Mouse (Mus musculus) neutrophil, adult 5-6 weeks (primary cell): ENCODE data around the gene Fbxo39. TPM values are rescaled to one million over a fixed set of nuclear protein-coding genes. Genes with fewer than 3 reads are reported as not detected.
"Not testable (repeated sequence)": the region's sequence is repeated elsewhere in the genome, so short reads cannot be mapped to it uniquely, and the experiment has no call there.

Experiments
- ATAC-seq: fragments of 151-379, 151-347 bp; 2 replicates; pipeline ENCODE4 v1.8.0; 2017; ENCODE audit warnings: mild to moderate bottlenecking, moderate TSS enrichment; ENCODE audit not compliant: insufficient number of reproducible peaks, poor library complexity, low FRiP score, severe bottlenecking; ENCODE audit errors: extremely low read depth
- total RNA-seq: library from RNA; stranded (forward); fragments of 200-1000 nt; gene quantifications from 2 replicates; pipeline ENCODE4 v1.2.3, GENCODE M21; 2017

The Fbxo39 gene
- total RNA-seq, 1 experiment from 2014 or later, result 0.35 TPM

DNA sequence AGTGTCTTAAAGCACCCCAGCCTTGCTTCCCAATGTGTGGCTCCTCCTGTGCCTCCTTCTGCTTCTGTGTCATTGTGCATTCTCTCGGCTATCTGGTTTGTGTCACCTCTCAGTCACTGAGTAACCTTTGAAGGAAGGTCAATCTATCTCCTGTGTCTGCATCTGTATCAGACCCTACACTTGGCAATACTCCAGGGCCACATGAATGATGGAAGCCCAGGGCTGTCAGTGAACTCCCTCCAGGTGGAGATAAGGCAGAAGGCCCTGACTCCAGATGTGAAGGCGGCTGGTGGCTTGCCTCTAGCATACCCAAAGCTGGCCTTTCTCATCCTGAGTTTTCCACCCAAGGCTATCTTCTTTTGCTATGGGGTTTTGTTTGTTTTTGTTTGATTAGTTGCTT lies 5.3 kb upstream of the Fbxo39 start:
- no peak for ATAC-seq

DNA sequence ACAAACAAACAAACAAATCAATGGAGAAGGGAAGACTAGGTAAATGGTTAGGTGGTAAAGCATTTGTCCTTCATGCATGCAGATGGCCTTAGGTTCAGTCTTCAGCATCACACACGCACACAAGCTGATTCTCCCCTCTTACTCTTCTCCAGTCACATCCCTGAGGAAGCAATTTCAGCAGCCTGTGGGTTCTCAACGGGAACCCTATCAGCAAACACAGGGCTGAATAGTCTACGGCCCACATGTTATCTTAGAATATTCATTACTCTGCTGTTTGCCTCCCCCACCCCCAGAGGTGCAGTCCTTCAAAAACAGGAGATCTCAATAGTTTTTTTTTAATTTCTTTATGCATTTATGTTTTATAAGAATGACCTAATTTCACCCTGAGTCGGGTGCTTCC lies 3.8 kb upstream of the Fbxo39 start:
- ATAC-seq, result no peak

DNA sequence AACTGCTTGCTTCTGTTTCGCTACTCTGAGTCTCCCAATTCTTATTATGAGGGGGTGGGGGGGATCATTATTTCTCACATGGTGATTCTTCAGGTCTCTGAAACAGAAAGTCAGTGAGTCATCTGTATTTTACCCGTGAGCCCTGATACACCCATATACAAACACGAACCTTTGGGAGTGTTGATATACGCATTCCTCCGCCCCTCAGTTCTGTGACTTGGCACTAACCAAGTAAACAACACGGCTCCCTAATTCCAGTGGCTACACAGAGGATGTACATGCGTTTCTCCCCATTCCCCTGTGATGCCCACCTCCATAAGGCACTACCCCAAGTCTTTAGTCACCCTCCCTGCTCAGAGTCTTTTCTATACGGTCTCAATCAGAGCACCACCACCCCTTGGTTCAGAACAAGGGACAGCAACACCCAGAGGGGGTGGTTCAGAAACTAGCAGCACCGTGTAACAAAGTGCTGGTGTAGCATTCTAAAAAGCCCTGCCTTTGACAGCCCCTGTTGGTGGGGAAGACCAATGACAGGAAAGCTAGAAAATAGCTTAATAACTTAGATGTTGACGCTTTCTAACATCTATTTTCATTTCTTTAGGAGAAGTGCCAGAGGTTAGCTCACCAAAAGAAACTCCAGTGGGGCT lies 2.8 kb upstream of the Fbxo39 start:
- ATAC-seq, result no peak

DNA sequence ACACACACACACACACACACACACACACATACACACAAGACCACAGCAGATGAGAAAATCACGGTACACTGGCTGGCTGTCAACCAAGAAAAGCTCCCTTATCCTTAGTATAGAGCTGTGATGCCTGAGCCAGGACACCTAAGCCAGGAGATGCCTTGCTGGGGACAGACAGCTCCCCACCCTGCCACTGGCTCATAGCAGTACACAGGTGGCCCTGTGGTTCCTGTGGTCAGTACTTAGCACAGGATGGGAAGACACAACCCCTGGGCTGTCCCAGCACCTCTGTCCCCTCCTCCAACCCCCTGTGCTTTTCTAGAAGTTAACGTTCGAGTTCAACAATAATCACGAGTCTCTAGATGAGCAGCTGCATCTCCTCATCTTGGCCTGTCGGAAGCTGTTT lies 3.8 kb downstream of the Fbxo39 start:
- ATAC-seq, result no peak

DNA sequence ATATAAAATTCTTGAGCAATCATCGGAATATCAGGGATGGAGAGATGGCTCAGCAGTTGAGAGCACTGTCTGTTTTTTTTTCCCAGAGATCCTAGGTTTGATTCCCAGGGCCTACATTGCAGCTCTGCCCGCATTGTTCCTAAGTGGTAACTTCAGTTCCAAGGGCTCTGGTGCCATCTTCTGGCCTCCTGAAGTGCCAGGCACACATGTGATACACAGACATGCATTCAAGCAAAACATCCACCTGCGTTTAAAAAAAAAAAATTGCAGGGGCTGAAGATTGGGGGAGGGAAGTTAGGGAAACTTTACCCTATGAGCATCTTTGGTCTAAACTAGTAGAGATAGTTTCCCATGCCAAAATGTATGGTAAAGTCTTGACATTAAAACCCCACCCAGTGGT lies 10.2 kb downstream of the Fbxo39 start:
- ATAC-seq, result no peak

DNA sequence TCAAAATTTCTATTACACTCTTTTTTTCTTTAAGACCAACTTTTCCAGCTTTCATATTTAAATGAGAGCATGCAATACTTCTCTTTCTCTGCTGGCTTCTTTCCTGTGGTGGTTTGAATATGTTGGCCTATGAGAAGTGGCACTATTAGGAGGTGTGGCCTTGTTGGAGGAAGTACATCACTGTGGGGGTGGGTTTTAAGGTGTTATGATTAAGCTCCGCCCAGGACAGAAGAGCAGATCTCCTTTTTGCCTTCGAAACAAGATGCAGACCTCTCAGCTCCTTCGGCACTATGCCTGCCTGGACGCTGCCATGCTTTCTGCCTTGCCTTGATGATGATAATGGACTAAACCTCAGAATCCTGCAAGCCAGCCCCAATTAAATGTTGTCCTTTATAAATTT lies 11.5 kb downstream of the Fbxo39 start:
- no peak for ATAC-seq

DNA sequence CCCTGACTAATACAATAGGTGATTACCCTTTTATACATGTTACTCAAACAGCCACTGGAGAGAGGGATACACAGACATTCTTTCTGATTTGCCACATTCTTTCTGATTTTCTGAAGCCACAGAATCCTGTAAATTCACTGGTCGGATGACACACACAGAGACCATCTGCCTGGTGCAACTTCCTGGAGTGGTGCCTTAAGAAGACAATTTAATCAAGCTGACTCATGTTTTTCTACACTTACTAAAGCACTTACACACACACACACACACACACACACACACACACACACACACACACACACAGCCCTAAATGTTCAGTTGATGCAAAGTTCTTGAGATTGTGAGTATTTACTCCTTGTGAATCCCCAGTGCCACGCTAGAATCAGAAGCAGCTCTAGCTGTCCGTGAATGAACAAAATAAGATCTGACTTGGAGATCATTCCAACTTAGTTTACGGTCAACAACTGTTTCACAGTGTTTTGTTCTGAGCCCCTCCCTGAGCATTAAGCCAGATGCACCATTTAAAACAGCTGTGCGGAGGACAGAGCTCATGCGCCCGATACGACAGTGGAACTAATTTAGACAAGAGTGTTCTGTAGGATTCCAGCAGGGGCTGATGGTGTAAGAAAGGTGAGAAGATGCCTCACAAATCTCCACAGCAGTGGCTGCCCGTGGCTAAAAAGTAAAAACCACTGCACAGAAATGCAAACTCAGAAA lies 18.9 kb downstream of the Fbxo39 start:
- no peak for ATAC-seq

DNA sequence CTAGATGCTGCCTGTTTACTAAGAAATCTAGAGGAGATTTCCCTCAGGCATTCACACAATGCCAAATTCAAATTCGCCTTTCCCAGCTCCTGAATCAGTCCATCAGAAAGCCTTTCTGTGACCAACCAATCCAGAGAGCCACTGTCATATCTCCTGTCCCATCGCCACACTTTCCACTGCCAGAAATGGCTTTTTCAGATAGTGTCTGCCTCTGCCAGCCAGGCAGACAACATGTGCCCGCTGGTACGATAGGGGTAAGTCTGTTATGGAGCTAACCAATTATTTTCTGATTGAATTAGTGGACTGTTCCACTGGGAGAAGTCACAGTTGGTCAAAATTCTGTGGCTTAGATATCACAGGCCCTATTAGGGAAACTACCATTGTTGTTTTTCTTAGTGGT lies 20.4 kb downstream of the Fbxo39 start:
- ATAC-seq, result no peak

DNA sequence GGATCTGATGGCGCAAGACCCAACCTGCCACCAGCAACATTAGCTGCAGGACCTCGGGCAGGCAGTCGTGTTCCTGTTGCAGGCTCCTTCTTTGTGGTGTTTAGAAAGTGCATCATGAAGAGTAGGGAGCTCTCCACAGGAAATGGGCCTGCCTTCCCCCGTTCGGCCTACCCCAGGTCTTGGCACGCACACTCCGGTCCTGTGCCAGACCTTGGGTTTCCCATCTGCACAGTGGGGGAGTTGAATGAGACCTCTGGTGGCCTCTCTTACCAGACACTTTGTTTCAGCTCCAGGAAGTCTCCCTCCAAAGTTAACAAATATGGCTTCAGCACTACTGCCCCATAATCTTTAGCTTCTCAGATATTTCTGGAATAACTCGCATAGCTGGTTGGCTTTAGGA lies 22.5 kb downstream of the Fbxo39 start:
- no peak for ATAC-seq

DNA sequence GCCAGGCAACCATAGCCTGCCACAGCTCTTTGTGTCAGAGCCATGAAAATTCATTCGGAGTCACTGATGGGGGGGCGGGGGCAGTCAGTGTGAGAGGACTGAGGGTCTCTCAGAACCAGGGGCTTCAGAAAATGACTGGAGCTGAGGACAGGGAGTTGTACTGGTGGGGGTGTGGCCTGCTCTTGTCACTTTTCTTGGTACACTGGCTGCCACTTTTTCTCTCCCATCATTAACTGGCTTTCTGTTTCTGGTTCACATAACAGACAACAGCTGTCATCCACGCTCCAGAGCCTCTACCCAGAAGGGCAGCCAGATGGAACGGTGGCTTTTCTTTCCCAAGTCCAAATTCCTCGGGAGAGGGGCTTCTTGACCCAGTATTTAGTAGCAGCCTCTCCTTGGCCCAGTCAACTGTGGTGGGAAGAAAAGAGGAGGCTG lies 24.2 kb downstream of the Fbxo39 start:
- ATAC-seq, result no peak

DNA sequence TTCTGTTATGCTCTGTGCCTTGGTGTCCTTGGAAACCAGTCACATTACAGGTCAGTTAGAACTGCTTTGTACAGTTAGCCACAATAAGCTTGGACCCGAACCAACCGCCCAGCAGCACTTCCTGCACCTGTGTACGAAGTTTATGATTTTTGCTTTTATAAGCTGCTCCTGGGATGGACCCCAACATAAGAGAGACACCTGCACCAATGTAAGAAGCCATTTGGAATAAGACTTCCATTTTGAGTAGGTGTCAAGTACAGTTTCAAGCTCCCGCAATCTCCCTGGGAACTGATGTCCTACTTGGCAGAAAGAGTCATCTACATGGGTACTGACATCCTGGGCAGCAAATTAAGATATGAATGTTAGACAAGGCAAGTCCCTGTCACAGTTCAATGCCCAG lies 25.5 kb downstream of the Fbxo39 start:
- ATAC-seq, result no peak

DNA sequence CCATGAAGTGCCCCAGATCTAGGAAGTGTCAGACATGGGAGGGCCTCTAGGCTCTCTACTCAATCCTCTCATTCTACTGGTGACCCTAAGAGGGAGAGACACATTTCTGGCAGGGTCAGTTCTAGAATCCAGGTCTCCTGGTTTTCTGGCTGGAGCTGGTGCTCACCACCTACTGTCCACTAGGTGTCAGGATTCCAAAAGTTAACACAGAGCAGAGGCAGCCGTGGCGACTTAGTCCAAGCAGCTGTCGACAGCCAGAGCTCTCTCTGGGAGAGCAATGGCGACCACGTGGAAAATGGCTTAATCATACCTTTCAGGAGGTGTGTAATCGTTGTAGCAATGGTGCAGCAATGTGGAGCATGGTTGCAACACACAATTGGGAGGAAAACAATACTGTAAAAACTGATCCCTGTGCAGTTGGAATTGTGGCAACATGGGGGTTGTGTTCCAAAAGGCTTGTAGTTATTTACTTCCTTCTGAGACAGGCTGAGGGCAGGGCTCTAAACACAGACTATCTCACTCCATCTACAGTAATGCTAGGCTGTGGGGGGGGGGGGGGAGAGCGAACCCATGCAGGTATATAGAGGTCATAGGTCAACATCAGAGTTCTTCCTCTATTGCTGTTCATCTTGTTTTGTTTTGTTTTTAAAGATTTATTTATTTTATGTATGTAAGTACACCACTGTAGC lies 28.4 kb downstream of the Fbxo39 start:
- ATAC-seq, result peak; percentile 53; the same call in 1 of the 2 replicates

DNA sequence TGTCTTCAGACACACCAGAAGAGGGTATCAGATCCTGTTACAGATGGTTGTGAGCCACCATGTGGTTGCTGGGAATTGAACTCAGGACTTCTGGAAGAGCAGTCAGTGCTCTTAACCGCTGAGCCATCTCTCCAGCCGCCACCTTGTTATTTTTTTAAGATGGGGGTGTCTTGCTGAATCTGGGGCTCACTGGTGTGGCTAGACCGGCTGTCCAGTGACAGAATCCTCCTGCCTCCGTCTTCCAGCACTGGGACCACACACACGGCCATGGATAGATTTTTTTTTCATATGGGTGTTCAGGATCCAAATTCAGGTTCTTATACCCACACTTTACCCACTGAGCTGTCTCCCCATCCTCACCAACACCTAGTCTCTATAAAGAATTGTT lies 29.0 kb downstream of the Fbxo39 start:
- not testable (repeated sequence) for ATAC-seq

DNA sequence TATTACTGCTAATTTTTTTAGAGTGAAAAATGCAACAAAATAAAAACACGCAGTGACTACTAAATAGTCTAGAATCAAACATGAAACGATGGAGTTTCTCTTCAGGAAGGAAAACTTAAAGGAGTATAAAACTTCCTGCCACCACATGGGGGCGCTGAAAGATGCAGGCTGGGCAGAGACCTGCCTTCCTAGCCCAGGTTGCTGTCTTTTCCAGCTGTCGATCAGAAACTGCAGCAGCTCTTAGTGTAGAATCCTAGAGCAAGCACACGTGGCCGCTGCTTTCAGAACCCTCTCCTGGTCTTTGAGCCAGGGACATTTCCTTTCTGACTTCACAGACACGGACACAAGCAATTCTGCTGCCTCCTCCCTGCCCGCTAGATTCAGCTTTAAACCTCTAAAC lies 29.7 kb downstream of the Fbxo39 start:
- ATAC-seq, result no peak

DNA sequence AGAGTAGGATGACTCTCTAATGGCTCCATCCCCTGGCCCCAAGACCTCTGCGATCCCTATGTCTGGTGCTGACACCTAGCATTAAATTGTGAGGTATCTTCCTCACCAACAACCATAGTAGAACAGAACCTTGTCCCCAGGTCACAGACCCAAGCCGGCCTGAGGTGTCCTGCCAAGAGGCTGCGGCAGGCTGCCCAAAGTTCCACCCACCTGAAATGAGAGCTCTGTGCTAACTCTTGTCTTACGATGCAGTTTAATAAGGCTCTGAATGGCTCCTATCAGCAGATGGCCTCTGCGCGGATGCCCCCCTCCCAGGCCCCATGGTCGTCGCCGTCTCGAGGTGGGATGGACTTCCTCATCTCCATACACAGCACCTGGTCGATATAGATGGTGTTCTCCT lies 30.2 kb downstream of the Fbxo39 start:
- ATAC-seq, result no peak

DNA sequence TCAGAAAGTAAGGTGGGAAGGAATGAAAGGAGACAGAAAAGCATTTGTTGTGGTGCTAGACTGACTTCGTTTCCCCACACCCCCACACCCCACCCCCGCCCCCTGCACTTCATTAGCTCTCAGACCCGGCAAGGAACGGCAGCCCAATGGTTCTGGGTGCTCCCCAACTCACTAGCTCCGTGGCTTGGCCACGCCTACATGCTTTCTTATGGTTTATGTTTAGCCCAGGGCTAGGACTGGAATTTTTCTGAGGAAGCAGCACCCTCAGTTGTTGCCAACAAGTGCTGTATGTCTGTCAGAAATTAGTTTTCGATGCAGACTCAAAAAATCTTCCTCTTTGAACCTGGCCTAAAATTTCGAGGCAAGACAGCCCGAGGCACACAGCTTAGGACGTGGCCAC lies 34.3 kb downstream of the Fbxo39 start:
- ATAC-seq, result no peak

DNA sequence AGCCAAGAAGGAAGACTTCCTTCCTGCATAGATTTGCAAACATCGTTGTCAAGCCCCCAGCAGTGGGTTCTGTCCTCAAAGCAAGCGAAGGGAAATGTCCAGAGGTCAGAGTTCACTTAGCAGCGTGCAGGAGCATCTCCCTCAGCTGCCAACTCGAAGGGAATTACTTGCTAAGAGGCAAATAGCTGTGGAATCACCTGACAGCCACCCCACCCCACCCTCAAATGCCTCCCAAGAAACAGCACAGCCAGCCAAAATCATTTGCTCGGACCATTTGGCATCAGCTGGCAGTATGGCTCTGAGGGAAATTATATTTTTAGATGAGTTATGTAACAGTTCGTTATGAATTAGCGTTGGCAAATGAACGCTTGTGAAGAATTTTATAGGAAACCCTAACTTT lies 34.8 kb downstream of the Fbxo39 start:
- no peak for ATAC-seq

DNA sequence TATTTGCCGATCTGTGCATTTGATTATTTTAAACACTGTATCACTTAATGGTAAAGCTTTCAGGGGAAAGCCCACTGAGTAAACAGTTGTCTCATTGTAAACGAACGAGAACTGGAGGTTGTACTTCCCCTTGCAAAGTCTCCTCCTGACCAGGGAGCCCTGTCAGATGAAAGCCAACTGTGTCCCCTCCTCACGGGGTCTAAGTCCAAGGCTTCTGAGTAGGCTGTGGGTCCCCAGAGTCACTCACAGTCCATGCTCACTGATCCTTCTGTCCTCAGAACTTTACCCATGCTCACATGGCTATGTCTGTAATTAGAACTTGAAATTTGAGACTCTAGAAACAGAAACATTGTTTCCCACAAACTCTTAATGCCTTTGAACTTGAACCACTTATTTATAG lies 35.4 kb downstream of the Fbxo39 start:
- ATAC-seq, result no peak

DNA sequence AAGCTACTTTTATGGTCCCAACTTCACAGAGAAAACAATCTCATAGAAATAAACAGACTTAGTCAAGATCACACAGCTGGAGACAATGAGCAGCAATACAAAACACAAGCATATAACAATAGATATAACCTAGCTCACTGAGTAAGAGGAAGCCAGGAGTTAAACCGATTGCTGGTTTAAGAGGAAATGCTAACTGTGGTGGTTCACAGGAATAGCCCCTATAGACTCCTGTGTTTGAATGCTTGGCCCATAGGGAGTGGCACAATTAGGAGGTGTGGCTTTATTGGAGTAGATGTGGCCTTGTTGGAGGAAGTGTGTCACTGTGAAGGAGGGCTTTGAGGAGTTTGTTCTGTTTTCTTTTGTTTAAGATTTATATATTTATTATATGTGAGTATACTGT lies 38.0 kb downstream of the Fbxo39 start:
- ATAC-seq, result no peak

DNA sequence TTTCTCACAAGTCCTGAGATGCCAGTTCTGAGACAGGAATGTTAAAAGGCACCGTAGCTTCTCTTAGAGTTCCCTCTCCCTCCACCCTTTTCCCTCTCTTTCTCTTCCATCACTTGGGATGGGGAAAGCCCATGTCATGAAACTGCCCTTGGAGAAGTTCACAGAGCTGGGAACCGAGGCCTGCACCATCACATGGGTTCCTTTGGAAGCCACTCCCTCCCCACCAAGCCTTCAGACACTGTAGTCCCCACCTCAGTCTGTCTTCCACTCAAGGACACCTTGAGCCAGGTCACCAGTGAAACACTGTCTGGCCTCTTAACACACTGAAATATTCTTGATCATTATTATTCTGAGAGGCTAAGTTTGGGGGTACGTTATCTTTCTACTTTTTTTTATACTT lies 38.9 kb downstream of the Fbxo39 start:
- no peak for ATAC-seq
